Mouse (Mus musculus): ENCODE measurements around the gene Cltb.

Gene Cltb

DNA sequence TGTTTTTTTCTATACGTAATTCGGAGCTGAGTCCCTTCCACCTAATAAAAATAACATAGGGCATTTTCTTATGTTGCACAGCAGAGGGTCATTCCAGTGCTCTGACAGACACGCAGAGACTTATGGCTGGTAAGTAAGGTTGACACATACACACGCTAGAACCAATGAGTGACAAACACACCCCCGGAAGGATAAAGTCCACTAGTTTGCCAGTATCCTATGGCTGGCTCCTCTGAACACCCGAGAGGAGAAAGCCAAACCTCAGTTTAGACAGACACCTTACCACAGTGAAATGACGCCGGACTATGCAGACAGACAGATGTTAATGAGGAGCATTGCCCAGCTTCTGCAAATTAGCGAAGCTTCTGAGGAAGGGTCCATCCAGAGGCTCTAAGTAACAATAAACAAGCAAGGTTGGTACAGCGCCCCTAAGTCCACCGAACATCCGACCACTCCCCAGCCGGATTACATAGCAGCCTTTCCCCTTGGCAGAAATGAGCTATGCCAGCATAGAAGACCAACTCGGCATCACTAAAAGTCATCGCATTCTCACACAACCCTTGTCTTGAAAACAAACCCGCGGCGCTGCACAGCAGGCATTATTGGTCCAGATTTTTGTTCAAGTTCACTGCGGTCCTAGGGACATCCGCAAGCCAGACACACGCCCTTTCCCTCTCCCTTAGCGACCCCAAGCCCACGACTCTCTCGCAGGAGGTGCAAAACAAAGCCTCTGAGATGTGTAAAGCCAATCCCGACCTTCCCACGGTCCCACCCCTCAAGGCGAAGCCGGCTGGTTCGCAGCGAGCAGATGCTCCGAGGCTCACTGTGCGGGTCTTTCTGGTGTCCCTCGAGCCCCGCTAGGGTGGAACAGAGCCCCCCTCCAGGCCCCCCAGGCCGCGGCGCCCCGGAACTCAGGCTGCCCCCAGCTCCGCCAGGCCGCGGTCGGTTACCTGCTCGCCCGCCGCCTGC is 46.6 kb downstream of the Cltb start:
- DNase-seq (ENCODE audit: low spot score) = no peak

DNA sequence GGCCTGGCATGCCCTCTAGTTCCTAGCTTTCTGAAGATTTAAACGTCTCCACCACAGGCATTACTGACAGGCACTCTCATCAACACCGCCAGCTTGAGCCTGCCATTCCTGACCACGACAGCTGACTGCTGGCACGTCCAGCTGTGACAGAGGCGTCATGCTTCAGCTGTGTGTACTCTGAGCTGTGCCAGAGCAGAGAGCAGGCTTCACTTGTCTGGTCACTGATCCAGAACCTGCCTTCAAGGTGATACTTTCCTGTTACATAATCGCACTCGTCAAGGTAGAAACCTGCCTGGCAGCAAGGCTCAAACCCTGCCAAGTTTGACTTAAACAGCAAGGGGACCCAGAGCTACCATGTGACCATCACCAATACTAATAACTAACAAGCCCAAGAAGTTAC is 48.6 kb downstream of the Cltb start:
- no peak for DNase-seq (ENCODE audit: low spot score)

DNA sequence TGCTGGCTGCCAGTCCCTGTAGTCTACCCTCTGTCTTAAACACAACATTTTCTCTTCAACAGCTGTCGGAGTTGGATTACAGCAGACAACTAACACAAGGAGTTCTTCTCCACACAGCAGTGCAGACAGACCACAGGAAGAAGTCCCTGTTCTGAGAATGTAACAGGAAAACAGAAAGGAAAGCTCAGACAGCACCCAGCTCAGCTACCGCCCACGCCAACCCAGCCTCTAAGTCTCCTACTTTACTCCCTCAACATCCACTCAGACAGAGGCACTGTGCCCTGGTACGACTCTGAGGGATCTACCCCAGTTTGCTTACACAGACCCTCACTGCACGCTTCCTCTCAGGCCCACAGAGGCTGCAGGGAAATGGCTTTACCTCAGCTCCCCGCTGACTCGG is 50.5 kb downstream of the Cltb start:
- DNase-seq (ENCODE audit: low spot score) = no peak

DNA sequence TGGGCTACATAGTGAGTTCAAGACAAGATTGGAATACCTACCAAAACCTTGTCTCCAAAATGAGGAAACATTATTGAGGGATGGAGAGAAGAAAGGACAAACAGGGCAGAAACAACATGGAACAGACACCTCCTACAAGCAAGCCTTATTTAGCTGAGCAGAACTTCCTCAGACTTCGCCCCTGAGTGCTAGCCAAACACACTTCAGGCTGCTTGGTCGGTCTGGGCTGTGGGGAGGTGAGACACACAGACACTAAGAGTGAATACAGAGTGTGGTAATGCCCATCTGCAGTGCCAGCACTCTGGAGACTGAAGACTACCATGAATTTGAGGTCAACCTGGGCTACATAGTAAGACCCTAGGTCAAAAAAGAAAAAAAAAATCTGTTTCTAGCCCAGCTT is 51.5 kb downstream of the Cltb start:
- no peak for DNase-seq (ENCODE audit: low spot score)

DNA sequence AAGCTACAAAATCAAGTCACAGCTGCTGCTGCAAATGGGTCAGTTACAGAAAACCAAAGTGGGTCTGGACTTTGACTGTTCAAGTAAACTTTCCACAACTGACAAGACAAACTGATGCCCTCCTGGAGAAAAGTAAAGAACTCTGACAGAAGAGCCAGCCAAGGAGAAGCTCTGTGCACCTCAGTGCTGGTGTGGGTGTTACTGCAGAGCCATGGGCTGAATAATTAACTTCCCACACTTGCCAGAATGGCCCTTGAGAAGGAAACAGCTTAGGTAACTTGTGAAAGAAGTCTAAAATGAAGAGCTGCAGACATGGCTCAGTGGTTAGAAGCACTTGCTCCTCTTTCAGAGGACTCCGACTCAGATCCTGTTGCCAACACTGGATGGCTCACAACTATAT is 53.5 kb downstream of the Cltb start:
- DNase-seq (ENCODE audit: low spot score) = no peak

DNA sequence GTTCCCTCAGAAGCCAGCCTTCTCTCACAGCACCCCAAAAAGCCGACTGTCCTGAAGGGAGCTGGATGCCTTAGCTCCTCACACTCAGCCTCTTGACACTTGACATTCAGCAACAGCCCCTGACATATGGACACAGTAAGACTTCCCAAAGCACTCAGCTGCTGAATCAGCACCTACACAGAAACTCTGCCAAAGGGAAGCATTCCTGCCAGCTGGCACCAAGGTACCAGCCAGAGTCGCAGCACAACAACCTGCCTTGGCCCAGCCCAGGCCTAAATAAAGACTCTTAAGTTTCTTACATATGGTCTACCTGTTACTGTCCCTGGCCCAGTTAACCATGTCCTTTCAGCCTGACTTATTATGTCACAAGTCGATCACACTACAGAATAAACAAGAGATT is 54.3 kb downstream of the Cltb start:
- no peak for DNase-seq (ENCODE audit: low spot score)

DNA sequence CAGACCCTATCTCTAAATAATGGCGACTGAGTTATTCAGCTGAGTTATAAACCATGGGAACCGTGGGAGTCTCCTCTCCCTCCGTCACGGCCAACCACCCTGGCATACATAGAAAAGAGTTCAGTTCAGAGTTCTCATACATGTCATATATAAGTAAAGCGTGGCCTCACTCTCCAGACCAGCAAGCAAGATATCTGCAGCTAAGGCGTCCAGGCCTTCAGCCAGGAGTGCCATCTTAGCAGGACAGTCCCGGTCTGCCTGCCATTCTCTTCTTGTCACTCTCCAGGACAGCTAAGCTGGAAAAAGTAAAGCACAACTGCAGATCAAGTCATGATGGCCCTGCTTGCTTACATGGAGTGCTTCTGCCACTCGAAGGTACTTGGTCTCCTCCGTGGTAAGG is 55.0 kb downstream of the Cltb start:
- no peak for DNase-seq (ENCODE audit: low spot score)

DNA sequence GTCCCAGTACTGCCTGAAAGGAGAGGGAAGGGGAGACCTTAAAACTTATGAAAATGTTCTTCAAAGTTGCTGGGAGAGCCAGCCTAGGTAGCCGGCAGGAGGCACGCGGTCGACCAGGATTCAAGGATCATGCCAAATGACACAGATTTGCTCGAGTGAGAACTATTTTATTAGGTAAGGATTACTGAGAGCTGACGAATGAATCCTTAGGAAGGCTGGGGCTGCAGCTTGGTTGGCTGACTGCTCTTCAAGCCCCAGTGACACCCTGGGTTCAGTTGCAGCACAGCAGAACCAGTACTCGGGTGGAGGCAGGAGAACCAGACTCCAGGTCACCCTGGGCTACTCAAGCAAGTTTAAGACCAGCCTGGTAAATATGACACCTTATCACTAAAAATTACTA is 63.1 kb downstream of the Cltb start:
- DNase-seq (ENCODE audit: low spot score) = no peak
